Mouse (Mus musculus): ENCODE data around the gene Atg5.

Atg5 gene

GRCm38 (mm10) chr10:44353467-44353866 is 85.3 kb downstream of the Atg5 start:
- no peak for DNase-seq (ENCODE audit: low spot score)

- DNase-seq (ENCODE audit: low spot score): no peak
Observed at GRCm38 (mm10) chr10:44354393-44354792, 86.2 kb downstream of the Atg5 start.

GRCm38 (mm10) chr10:44355216-44355615 is 87.1 kb downstream of the Atg5 start:
- DNase-seq (ENCODE audit: low spot score): peak; percentile 52

GRCm38 (mm10) chr10:44356625-44357024 is 88.5 kb downstream of the Atg5 start:
- no peak for DNase-seq (ENCODE audit: low spot score)

- DNase-seq (ENCODE audit: low spot score): peak; percentile 18
Observed at GRCm38 (mm10) chr10:44357316-44357715, 89.2 kb downstream of the Atg5 start.

GRCm38 (mm10) chr10:44358816-44359215 is 90.7 kb downstream of the Atg5 start:
- DNase-seq (ENCODE audit: low spot score): no peak

- no peak for DNase-seq (ENCODE audit: low spot score)
Observed at GRCm38 (mm10) chr10:44360632-44361031, 92.5 kb downstream of the Atg5 start.

GRCm38 (mm10) chr10:44362435-44362834 is 94.3 kb downstream of the Atg5 start:
- no peak for DNase-seq (ENCODE audit: low spot score)

GRCm38 (mm10) chr10:44362846-44363245 is 94.7 kb downstream of the Atg5 start:
- no peak for DNase-seq (ENCODE audit: low spot score)

- no peak for DNase-seq (ENCODE audit: low spot score)
Observed at GRCm38 (mm10) chr10:44366186-44366585, 98.0 kb downstream of the Atg5 start.

- no peak for DNase-seq (ENCODE audit: low spot score)
Observed at GRCm38 (mm10) chr10:44367043-44367442, 98.9 kb downstream of the Atg5 start.

- no peak for DNase-seq (ENCODE audit: low spot score)
Observed at GRCm38 (mm10) chr10:44368596-44368995, 100.4 kb downstream of the Atg5 start.

- DNase-seq (ENCODE audit: low spot score): no peak
Observed at GRCm38 (mm10) chr10:44370666-44371065, 102.5 kb downstream of the Atg5 start.

GRCm38 (mm10) chr10:44372210-44372609 is 104.1 kb downstream of the Atg5 start:
- DNase-seq (ENCODE audit: low spot score): no peak

- no peak for DNase-seq (ENCODE audit: low spot score)
Observed at GRCm38 (mm10) chr10:44374678-44375077, 106.5 kb downstream of the Atg5 start.

GRCm38 (mm10) chr10:44375501-44375900 is 107.3 kb downstream of the Atg5 start:
- DNase-seq (ENCODE audit: low spot score): no peak

GRCm38 (mm10) chr10:44377821-44378220 is 109.7 kb downstream of the Atg5 start:
- no peak for DNase-seq (ENCODE audit: low spot score)

- no peak for DNase-seq (ENCODE audit: low spot score)
Observed at GRCm38 (mm10) chr10:44378403-44378802, 110.2 kb downstream of the Atg5 start.

- DNase-seq (ENCODE audit: low spot score): no peak
Observed at GRCm38 (mm10) chr10:44380476-44381208, 112.5 kb downstream of the Atg5 start.

- no peak for DNase-seq (ENCODE audit: low spot score)
Observed at GRCm38 (mm10) chr10:44381397-44381796, 113.2 kb downstream of the Atg5 start.

- no peak for DNase-seq (ENCODE audit: low spot score)
Observed at GRCm38 (mm10) chr10:44381948-44382347, 113.8 kb downstream of the Atg5 start.

GRCm38 (mm10) chr10:44383213-44383612 is 115.1 kb downstream of the Atg5 start:
- DNase-seq (ENCODE audit: low spot score): no peak

GRCm38 (mm10) chr10:44385227-44385626 is 117.1 kb downstream of the Atg5 start:
- DNase-seq (ENCODE audit: low spot score): no peak

GRCm38 (mm10) chr10:44388706-44389233 is 120.6 kb downstream of the Atg5 start:
- DNase-seq (ENCODE audit: low spot score): no peak

Data from retina, embryonic 14.5 days (tissue).